Mouse (Mus musculus) midbrain, embryonic 12.5 days (tissue): ENCODE data around the gene Npnt. TPM values are rescaled to one million over a fixed set of nuclear protein-coding genes. Genes with fewer than 3 reads are reported as not detected.

Experiments used
- ATAC-seq: fragments of 200-750 bp; cut with Nextera tagmentation; 2 replicates; pipeline ENCODE4 v1.8.0; 2017; ENCODE audit warnings: low read depth, moderate TSS enrichment, moderate library complexity; ENCODE audit not compliant: low FRiP score
- H3K27ac ChIP-seq: fragments of 300-500 bp; sonication (generic); replicated peaks from 2 replicates; pipeline ENCODE4 v1.5.1; 2016; ENCODE audit warnings: mild to moderate bottlenecking
- H3K27me3 ChIP-seq: fragments of 300-500 bp; sonication (generic); 2 replicates; pipeline ENCODE4 v1.6.1; 2016; ENCODE audit warnings: mild to moderate bottlenecking
- H3K36me3 ChIP-seq: fragments of 300-500 bp; sonication (generic); 2 replicates; pipeline ENCODE4 v1.6.1; 2016
- H3K4me1 ChIP-seq: fragments of 300-500 bp; sonication (generic); 2 replicates; pipeline ENCODE4 v1.6.1; 2016
- H3K4me2 ChIP-seq: fragments of 300-500 bp; sonication (generic); replicated peaks from 2 replicates; pipeline ENCODE4 v1.6.1; 2016; ENCODE audit warnings: mild to moderate bottlenecking, moderate library complexity
- H3K4me3 ChIP-seq: fragments of 300-500 bp; sonication (generic); 2 replicates; pipeline ENCODE4 v1.5.1; 2016; ENCODE audit warnings: mild to moderate bottlenecking
- H3K9ac ChIP-seq: fragments of 300-500 bp; sonication (generic); replicated peaks from 2 replicates; pipeline ENCODE4 v1.6.1; 2016; ENCODE audit warnings: mild to moderate bottlenecking, moderate library complexity
- H3K9me3 ChIP-seq: fragments of 300-500 bp; sonication (generic); 2 replicates; pipeline ENCODE4 v1.6.1; 2016; ENCODE audit warnings: mild to moderate bottlenecking
- WGBS: fragments of 180-500 bp; shearing (Covaris S2); methylation state at CpG from one replicate; pipeline ENCODE4 v1.1.7; 2016; 5-methylcytosine and 5-hydroxymethylcytosine counted together
- polyA plus RNA-seq: library from polyadenylated mRNA; unstranded; fragments of >200 nt; fragmentation: Nextera tagmentation; extraction: Ambion mirVana; gene quantifications from 2 replicates; pipeline ENCODE4 v1.2.1, GENCODE M21; 2016

Gene Npnt
- 11.3 and 12.0 TPM in 2 replicates for polyA plus RNA-seq

DNA sequence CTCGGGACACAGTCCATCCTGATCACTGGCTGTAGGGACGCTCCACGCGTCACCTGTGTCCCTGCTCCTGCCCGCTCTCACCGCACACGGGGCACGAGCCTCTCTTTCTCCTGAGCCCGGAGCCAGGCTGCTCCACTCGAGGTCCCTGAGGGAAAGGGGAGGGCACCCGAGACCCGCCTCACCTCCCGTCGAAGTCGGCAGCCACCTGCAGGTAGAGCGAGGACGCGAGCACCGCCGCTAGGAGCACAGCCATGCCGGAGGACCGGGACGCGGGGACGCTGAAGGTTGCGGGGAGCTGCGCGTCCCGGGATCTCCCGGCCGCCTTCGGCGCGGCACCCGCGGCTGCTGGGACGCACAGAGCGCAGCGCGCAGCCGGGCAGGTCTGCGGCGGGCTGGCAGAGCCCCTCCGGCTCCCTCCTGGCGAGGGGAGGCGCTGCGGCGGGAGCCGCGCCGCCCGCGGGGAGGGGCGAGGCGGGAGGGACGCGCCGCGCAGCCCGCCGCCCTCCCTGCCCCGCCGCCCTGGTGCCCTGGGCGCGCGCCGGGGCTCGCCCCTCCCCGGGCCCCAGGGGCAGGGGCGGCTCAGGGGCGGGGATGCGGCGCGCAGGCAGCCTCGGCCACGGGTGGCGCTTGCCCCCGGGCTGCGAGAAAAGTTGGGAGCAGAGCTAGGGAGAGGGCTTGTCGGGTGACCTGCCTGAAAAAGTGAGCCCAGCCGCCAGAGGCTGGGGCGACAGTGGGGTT lies at the start of gene Npnt:
TSS of gene Npnt (minus strand) at position 501 of the 738 bp plus-strand sequence.
- peak within 1 kb of the TSS; percentile 58 for H3K9ac ChIP-seq
- no peak within 1 kb of the TSS for H3K27ac ChIP-seq

DNA sequence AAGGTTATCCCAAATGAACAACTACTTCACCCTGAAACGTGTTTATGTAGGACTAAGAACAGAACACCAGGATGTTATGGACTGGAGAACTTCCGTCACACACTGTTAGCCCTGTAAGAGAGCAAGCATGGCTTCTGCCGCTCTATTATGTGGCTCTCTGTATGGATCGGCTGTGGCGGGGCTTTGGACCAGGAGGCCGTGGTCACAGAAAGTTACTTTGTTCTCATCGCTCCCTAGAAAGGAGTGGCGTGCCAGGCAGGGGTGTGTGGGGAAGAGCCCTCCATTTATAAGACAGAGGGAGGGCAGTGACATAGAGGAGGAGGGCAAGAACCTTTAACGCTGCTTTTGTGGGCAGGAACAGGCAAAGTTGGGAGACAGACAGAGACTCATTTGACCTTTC lies 46.2 kb upstream of the Npnt start:
- peak; percentile 16; the same call in 1 of the 2 replicates for ATAC-seq
- Histone ChIP-seq H3K4me2 (no peak overlapping the region), H3K27me3 (no peaks in the 10 kb centered on the region), H3K4me1 (no peaks in the 10 kb centered on the region), H3K4me3 (no peak overlapping the region), H3K27ac (no peak overlapping the region), H3K9me3 (no peaks in the 10 kb centered on the region), H3K36me3 (peaks cover 6% of the 10 kb centered on the region; the same call in 1 of the 2 replicates), H3K9ac (no peak overlapping the region)
- WGBS = 78% methylated on average over 9 of the region's 9 CpGs

More for the DNA sequence above, at the start of gene Npnt:
- peaks cover 43% of the 10 kb centered on the region for H3K27me3 ChIP-seq
- H3K4me3 ChIP-seq = peak within 1 kb of the TSS; percentile 62
- H3K9me3 ChIP-seq = no peaks in the 10 kb centered on the region
- peak within 1 kb of the TSS; percentile 97 for H3K4me2 ChIP-seq
- under 1% methylated on average over 58 of the region's 82 CpGs for WGBS
- peaks cover 12% of the 10 kb centered on the region for H3K4me1 ChIP-seq
- ATAC-seq = peak; percentile 90
- H3K36me3 ChIP-seq = no peaks in the 10 kb centered on the region

DNA sequence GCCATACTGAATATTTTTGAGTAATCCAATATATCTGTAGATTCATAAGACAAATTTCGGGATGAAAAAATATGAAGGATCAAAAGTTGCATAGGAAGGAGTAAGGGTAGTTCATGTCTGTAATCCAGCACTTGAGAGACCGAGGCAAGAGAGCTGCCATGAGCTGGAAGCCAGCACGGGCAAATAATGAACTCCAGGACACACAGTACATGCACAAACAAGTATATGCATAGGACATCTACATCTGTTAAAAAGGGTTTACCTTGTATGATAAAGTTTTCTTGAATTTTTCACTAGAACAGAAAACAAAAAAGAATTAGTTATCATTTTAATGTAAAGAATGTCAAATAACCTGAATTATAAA lies 45.8 kb upstream of the Npnt start:
- Histone ChIP-seq H3K9ac (no peak overlapping the region), H3K4me2 (no peak overlapping the region), H3K27ac (no peak overlapping the region), H3K36me3 (peaks cover 6% of the 10 kb centered on the region; the same call in 1 of the 2 replicates), H3K4me1 (no peaks in the 10 kb centered on the region), H3K4me3 (no peak overlapping the region), H3K27me3 (no peaks in the 10 kb centered on the region), H3K9me3 (no peaks in the 10 kb centered on the region)
- no peak for ATAC-seq
- 92% methylated on average over 3 of the region's 3 CpGs for WGBS

DNA sequence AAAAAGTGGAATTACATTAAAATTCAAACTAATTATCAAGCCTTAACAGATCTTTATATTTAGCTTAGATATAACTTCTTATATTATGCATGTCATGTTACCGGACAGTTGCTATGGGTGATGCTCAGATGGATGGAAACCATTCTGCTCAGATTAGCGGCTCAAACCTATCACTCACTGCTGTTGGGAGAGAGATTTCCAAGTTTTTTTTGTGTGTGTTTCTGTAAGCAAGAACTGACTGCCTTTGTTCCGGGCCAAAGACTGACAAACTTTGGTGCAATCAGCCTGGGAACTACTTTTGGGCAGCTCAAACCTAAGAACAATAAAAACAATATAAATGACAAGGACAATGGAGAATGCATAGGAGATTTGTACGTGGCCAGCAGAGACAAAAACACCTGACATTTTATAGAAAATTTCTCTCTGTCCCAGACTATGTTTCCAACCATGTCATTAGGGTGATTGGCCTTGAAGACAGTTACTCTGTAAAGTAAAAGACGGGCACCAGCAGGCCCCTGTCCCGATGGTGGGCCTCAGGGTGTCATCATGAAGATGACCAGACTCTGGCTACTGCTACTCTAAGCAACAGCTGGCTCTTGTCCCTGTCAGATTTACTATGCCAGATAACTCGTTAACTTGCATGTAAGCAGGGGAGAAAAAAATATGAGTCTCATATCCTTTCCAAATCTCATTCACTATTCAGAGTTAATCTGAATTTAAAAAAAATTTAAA lies 45.2 kb upstream of the Npnt start:
- H3K9ac ChIP-seq = no peak overlapping the region
- peaks cover 6% of the 10 kb centered on the region; the same call in 1 of the 2 replicates for H3K36me3 ChIP-seq
- H3K9me3 ChIP-seq = no peaks in the 10 kb centered on the region
- ATAC-seq = no peak
- no peaks in the 10 kb centered on the region for H3K27me3 ChIP-seq
- no peaks in the 10 kb centered on the region for H3K4me1 ChIP-seq
- 86% methylated on average over 7 of the region's 7 CpGs for WGBS
- no peak overlapping the region for H3K4me2 ChIP-seq
- H3K27ac ChIP-seq = no peak overlapping the region
- no peak overlapping the region for H3K4me3 ChIP-seq

DNA sequence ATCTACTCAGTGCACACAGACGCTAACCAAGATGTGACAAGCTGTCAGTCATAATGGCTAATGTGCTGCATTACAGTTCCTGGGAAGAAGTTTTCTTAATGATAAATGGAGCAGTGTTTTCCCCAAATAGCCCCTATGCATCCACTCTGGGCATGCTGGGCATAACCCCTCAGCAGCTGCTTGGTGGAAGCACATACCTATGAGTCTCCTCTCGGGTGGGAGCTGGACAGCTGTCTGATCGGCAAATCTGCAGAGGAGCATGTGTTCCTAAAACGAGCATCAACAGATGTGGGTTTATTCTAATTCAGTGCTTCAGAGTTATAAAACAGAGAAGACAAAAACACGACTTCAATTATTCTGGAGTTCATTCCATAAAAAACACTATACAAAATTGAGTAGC lies 36.1 kb upstream of the Npnt start:
- Histone ChIP-seq H3K9me3 (no peaks in the 10 kb centered on the region), H3K36me3 (peaks cover 6% of the 10 kb centered on the region), H3K4me2 (no peak overlapping the region), H3K4me3 (no peak overlapping the region), H3K4me1 (no peaks in the 10 kb centered on the region), H3K9ac (no peak overlapping the region), H3K27me3 (no peaks in the 10 kb centered on the region), H3K27ac (no peak overlapping the region)
- ATAC-seq = no peak
- WGBS = 94% methylated on average over 5 of the region's 5 CpGs

DNA sequence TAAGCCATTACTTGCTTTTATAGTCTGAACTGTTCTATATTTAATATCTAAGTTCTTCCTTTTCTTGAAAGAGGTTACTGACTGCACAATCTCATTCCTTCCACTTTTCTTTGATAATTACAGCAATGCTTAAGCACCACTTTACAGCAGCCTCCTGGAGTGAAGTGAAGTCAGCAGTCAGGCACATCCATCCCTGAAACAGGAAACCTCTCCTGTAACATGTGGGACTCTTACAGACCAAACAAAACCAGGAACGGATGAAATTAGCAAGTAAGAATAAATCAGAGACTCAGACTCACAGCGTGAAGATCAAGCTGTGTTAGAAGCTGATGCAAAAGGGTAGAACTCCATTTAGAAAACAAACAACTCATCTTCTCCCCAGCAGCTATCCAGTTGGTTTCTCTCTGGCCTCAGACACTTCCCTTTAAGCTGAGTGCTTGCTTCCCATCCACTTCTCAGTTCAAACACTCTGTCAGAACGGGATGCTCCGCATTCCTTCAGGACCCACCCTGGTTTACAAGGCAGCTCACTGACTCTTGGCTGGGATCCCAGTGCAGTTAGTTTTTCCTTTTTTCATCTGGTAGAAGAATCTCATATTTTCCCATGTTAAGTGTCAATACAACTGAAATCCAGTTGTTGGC lies 33.9 kb upstream of the Npnt start:
- WGBS = 74% methylated on average over 4 of the region's 4 CpGs
- no peak overlapping the region for H3K9ac ChIP-seq
- no peak overlapping the region for H3K4me2 ChIP-seq
- ATAC-seq = no peak
- no peaks in the 10 kb centered on the region for H3K4me1 ChIP-seq
- no peaks in the 10 kb centered on the region for H3K27me3 ChIP-seq
- no peak overlapping the region for H3K4me3 ChIP-seq
- no peaks in the 10 kb centered on the region for H3K9me3 ChIP-seq
- peaks cover 17% of the 10 kb centered on the region for H3K36me3 ChIP-seq
- no peak overlapping the region for H3K27ac ChIP-seq

DNA sequence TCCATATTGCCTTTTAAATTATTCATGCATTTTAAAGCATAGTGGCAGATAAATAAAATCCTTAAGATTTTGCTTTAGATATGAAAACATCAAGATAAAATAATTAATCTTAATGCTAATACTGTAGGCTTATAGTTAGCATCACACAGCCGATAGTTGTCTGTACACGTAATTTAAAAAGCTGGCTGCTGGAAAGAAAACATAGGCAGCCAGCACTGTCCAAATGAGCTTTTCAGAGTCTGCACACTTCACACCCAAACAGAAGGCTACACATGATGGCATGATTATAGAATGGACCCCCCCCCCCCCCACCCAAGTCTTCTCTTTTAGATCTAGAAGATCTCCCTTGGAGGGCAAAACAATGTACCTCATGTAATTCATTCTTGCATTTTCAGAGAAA lies 31.9 kb upstream of the Npnt start:
- Histone ChIP-seq H3K36me3 (peaks cover 19% of the 10 kb centered on the region; the same call in 1 of the 2 replicates), H3K27ac (no peak overlapping the region), H3K9ac (no peak overlapping the region), H3K9me3 (no peaks in the 10 kb centered on the region), H3K4me3 (no peak overlapping the region), H3K4me2 (no peak overlapping the region), H3K4me1 (no peaks in the 10 kb centered on the region), H3K27me3 (no peaks in the 10 kb centered on the region)
- WGBS = 91% methylated on average over 2 of the region's 2 CpGs
- no peak for ATAC-seq

DNA sequence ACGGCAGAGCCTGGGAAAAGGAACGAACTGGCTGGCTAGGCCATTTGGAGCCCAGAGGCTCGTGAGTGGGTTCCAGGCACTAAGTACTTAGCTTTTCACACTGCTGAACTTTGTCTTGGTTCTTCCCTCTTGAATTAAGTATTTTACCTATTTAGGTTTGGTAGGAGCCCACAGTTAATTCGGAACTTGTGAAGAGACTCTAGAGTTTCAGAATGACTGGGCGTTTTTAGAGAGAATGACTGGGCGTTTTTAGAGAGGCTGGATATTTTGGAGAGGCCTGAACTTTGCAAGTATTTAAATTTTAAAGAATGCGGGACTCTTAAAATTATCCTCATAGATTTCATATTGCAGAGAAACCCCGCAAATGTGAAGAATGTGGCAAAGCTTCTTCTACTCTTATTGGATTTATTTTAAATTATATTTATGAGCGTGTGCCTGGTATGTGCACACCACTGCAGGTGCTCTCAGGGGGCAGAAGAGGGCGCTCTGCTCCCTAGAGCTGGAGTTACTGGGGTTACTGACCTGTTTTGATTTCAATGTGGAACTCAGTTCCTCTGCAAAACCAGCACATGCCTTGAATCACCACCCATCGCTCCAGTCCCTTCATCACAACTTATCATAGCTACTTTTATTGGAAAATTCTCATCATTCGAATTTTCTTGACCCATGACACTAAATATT lies 29.8 kb upstream of the Npnt start:
- H3K9ac ChIP-seq = no peak overlapping the region
- H3K4me3 ChIP-seq = no peak overlapping the region
- H3K27ac ChIP-seq = no peak overlapping the region
- ATAC-seq = no peak
- no peaks in the 10 kb centered on the region for H3K9me3 ChIP-seq
- 92% methylated on average over 12 of the region's 12 CpGs for WGBS
- no peaks in the 10 kb centered on the region for H3K4me1 ChIP-seq
- H3K36me3 ChIP-seq = peaks cover 17% of the 10 kb centered on the region; the same call in 1 of the 2 replicates
- no peaks in the 10 kb centered on the region for H3K27me3 ChIP-seq
- H3K4me2 ChIP-seq = no peak overlapping the region

DNA sequence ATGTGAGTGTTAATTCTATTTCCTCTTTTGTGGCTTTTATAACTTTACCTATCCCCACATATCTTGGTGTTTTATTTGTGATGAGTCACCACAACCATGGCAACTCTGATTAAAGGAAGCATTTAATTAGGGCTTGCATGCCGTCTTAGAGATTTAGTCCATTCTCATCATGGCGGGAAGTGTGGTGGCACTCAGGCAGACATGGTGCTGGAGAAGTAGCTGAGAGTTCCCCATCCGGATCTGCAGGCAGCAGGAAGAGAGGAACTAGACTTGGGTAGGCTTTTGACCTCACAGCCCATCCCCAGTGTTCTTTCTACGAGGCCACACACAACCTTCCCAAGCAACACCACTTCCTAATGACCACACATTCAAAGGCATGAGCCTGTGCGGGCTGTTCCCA lies 16.2 kb upstream of the Npnt start:
- WGBS = 79% methylated on average over 5 of the region's 5 CpGs
- H3K4me1 ChIP-seq = no peaks in the 10 kb centered on the region

DNA sequence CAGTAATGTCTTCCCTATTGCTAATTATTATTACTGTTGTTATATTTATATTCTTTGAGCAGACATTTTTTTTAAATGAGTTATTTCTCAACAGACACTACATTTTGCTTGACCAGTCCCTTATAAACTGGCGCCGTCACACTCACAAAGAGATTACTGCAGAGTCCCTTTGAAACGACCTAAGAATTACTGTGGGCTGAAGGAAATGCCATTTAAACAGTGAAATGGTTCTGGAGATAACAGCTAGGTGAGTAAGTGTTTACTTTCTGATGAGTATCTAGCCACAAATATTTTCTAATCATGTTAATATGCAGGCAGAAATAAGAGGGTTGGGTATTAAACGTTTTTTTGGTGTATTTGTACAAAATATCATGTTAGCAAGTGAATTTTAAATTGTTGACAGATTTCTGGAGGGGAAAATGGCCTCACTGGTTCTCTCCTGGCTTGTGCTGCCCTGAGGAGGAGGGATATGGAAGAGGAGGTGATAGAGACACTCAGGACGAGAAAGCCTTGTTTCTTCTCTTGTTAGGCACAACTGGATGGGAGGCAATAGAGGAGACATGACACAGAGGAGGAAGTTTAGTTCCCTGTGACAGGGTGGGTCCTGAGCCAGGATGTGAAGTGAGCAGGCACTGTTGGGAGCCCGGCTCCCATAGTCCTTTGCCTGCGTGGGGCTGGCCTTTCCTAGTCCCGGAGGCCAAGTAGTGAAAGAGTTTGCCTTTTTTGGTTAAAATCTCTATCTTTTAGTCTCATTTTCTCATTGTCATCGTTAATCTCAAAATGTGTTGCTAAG lies 14.8 kb upstream of the Npnt start:
- H3K9ac ChIP-seq = no peak overlapping the region
- no peak overlapping the region for H3K27ac ChIP-seq
- no peak for ATAC-seq
- no peaks in the 10 kb centered on the region for H3K4me1 ChIP-seq
- no peaks in the 10 kb centered on the region for H3K36me3 ChIP-seq
- no peaks in the 10 kb centered on the region for H3K27me3 ChIP-seq
- WGBS = 73% methylated on average over 9 of the region's 9 CpGs
- no peak overlapping the region for H3K4me3 ChIP-seq
- no peak overlapping the region for H3K4me2 ChIP-seq
- no peaks in the 10 kb centered on the region for H3K9me3 ChIP-seq

More for the DNA sequence above, 16.2 kb upstream of the Npnt start:
- Histone ChIP-seq H3K27me3 (no peaks in the 10 kb centered on the region), H3K4me3 (no peak overlapping the region), H3K27ac (no peak overlapping the region), H3K9ac (no peak overlapping the region), H3K4me2 (no peak overlapping the region), H3K36me3 (no peaks in the 10 kb centered on the region), H3K9me3 (no peaks in the 10 kb centered on the region)
- no peak for ATAC-seq

DNA sequence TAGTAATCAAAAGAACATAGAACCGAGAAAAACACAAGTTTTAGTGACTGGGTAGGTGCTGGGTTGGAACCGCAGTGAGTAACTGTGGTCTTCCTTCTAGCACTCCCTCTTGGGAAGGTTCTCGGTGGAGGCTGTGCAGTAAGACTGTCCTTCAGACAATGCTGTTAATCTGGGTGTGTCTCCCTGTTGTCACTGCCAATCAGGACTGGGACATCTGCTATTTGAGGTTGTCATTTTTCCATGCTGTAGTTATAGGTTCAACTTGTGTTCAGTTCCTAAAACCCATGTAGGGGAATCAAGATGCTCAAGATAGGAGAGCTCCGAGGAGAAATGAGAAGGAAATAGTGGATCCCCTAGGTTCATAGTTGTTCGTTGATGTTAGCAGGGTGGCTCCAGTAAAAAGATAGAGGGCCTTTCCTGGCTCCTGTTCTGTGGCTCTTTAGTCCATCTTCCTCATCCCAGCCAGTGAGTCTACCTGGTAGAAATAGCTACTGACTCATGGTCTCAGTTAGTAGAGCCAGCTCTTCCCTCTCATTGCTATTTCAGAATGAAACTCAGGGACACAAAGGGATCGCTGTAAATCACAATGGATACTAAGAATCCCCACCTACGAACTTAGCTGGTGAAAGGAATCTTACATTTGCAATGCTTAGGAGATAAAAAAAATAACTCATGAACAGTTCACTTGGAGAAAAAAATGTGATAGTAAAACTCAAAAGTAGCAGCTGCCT lies 12.7 kb upstream of the Npnt start:
- WGBS = 85% methylated on average over 7 of the region's 7 CpGs
- no peak overlapping the region for H3K27ac ChIP-seq
- H3K9me3 ChIP-seq = no peaks in the 10 kb centered on the region
- no peaks in the 10 kb centered on the region for H3K4me1 ChIP-seq
- H3K4me3 ChIP-seq = no peak overlapping the region
- H3K9ac ChIP-seq = no peak overlapping the region
- no peak overlapping the region for H3K4me2 ChIP-seq
- H3K27me3 ChIP-seq = no peaks in the 10 kb centered on the region
- H3K36me3 ChIP-seq = no peaks in the 10 kb centered on the region
- no peak for ATAC-seq
